Mouse (Mus musculus) erythroid progenitor cell, adult 5-6 weeks (primary cell): ENCODE data around the gene Lpcat4. TPM values are rescaled to one million over a fixed set of nuclear protein-coding genes. Genes with fewer than 3 reads are reported as not detected.
A peak's percentile ranks its signal among the peaks of the same experiment; 100 is the strongest.

Experiments used
- ATAC-seq: replicated peaks from 2 replicates; pipeline ENCODE4 v1.8.0; 2016; ENCODE audit warnings: moderate number of reproducible peaks, mild to moderate bottlenecking, moderate TSS enrichment, inconsistent platforms; ENCODE audit not compliant: poor library complexity, low FRiP score, severe bottlenecking
- total RNA-seq, 2 experiments: library from RNA; stranded (forward) in 1 of 2; stranded (reverse) in 1 of 2; fragments of 150-400 nt in 1 of 2; fragments of 186-747, 209-891 nt in 1 of 2; gene quantifications; 2 replicates each; pipeline versions ENCODE4 v1.2.3 to v1.2.4; 2015 to 2017; ENCODE audit warnings: low replicate concordance in 2 of 2

The Lpcat4 gene
- total RNA-seq (2015; ENCODE audit: low replicate concordance) (2.5 and 5.0 TPM in 2 replicates), total RNA-seq (2017; ENCODE audit: low replicate concordance) (0.39 TPM in 1 of 2 replicates, not detected in the other)

- ATAC-seq: peak; percentile 88
Observed at GRCm38 (mm10) chr2:112239212-112239934, at the start of gene Lpcat4. Gene Lpcat4, plus strand, starts transcription at chr2:112239468.

GRCm38 (mm10) chr2:112196859-112197258 is 42.4 kb upstream of the Lpcat4 start:
- peak; percentile 49; the same call in 1 of the 2 replicates for ATAC-seq

GRCm38 (mm10) chr2:112203056-112203455 is 36.2 kb upstream of the Lpcat4 start:
- ATAC-seq: no peak

GRCm38 (mm10) chr2:112210142-112210541 is 29.1 kb upstream of the Lpcat4 start:
- no peak for ATAC-seq

- ATAC-seq: no peak
Observed at GRCm38 (mm10) chr2:112210699-112211098, 28.6 kb upstream of the Lpcat4 start.

GRCm38 (mm10) chr2:112215977-112216376 is 23.3 kb upstream of the Lpcat4 start:
- ATAC-seq: no peak

GRCm38 (mm10) chr2:112217614-112218013 is 21.7 kb upstream of the Lpcat4 start:
- ATAC-seq: no peak

GRCm38 (mm10) chr2:112220880-112221279 is 18.4 kb upstream of the Lpcat4 start:
- ATAC-seq: no peak

GRCm38 (mm10) chr2:112222607-112223006 is 16.7 kb upstream of the Lpcat4 start:
- no peak for ATAC-seq

GRCm38 (mm10) chr2:112224356-112224755 is 14.9 kb upstream of the Lpcat4 start:
- no peak for ATAC-seq

GRCm38 (mm10) chr2:112232623-112233022 is 6.6 kb upstream of the Lpcat4 start:
- ATAC-seq: no peak

- no peak for ATAC-seq
Observed at GRCm38 (mm10) chr2:112236620-112237019, 2.6 kb upstream of the Lpcat4 start.

- ATAC-seq: no peak
Observed at GRCm38 (mm10) chr2:112238006-112238405, 1.3 kb upstream of the Lpcat4 start.

- ATAC-seq: no peak
Observed at GRCm38 (mm10) chr2:112239935-112240721, 860 bp downstream of the Lpcat4 start.

GRCm38 (mm10) chr2:112241787-112242186 is 2.5 kb downstream of the Lpcat4 start:
- ATAC-seq: no peak

- no peak for ATAC-seq
Observed at GRCm38 (mm10) chr2:112245307-112245706, 6.0 kb downstream of the Lpcat4 start.

GRCm38 (mm10) chr2:112246193-112246592 is 6.9 kb downstream of the Lpcat4 start:
- ATAC-seq: no peak

GRCm38 (mm10) chr2:112247323-112247722 is 8.1 kb downstream of the Lpcat4 start:
- no peak for ATAC-seq

GRCm38 (mm10) chr2:112249780-112250453 is 10.6 kb downstream of the Lpcat4 start:
- no peak for ATAC-seq
